Mouse (Mus musculus): ENCODE measurements at regions not wholly inside any gene's neighbourhood (a gene's known extent, or its start where the extent isn't known, plus 50 kb on each side); places are given as distances from the start of the nearest gene placed in this dataset.

DNA sequence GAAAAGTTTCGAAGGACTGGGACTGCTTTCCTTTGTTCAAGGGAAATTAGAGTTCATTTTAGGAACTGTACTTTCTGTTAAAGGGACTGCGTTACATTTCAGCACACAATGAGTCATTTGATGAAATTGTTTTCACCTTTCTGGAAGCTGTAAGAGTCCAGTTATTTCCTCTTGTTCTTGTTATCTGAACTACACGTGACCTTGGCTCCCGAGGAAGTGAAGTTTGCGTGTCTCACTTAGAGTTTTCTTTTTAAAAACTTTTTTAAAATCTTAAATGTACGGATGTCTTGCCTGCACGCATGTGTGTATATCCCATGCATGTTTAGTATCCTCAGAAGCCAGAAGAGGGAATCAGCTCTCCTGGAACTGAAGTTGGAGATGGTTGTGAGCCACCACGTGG is 52.6 kb upstream of the Fxr1 start:
- TF ChIP-seq CTCF (IDR thresholded peaks at IDR 0.05; ENCODE audit: borderline replicate concordance, control insufficient read depth, extremely low read depth, insufficient read depth, low read length, poor library complexity): no peak
- no peak for TF ChIP-seq POLR2A (IDR thresholded peaks at IDR 0.05; ENCODE audit: control insufficient read depth, extremely low read depth, insufficient read depth, low read length, poor library complexity)
